Mouse (Mus musculus) megakaryocyte progenitor cell, adult 5-6 weeks (primary cell): ENCODE data around the gene Gm20431. TPM values are rescaled to one million over a fixed set of nuclear protein-coding genes. Genes with fewer than 3 reads are reported as not detected.

Experiments
- ATAC-seq: replicated peaks from 2 replicates; pipeline ENCODE4 v1.8.0; 2016; ENCODE audit warnings: mild to moderate bottlenecking, moderate TSS enrichment, inconsistent platforms; ENCODE audit not compliant: poor library complexity
- total RNA-seq, 2 experiments: library from RNA; stranded (forward) in 1 of 2; stranded (reverse) in 1 of 2; fragments of 157-497, 149-512 nt in 1 of 2; fragments of 200-1000 nt in 1 of 2; gene quantifications; 2 replicates each; pipeline versions ENCODE4 v1.2.3 to v1.2.4; 2015 to 2017

Gm20431 gene
- total RNA-seq, 2 experiments from 2014 or later = not detected

- ATAC-seq = peak; percentile 32
Measured at GRCm38 (mm10) chr2:167689501-167690218, 28.4 kb upstream of the Gm20431 start, which contains the start of gene Tmem189. TSS of gene Tmem189 (minus strand) at chr2:167689822.

- ATAC-seq = peak; percentile 43
Measured at GRCm38 (mm10) chr2:167688498-167689451, 27.5 kb upstream of the Gm20431 start, which contains the start of gene Cebpb. TSS of gene Cebpb (plus strand) at chr2:167688915.

- ATAC-seq = peak; percentile 7; the same call in 1 of the 2 replicates
Measured at GRCm38 (mm10) chr2:167688126-167688497, 26.8 kb upstream of the Gm20431 start.

- ATAC-seq = no peak
Measured at GRCm38 (mm10) chr2:167687651-167688101, 26.4 kb upstream of the Gm20431 start.

- no peak for ATAC-seq
Measured at GRCm38 (mm10) chr2:167687250-167687586, 25.9 kb upstream of the Gm20431 start.

- no peak; the same call in 1 of the 2 replicates for ATAC-seq
Measured at GRCm38 (mm10) chr2:167686382-167687249, 25.3 kb upstream of the Gm20431 start.

- no peak for ATAC-seq
Measured at GRCm38 (mm10) chr2:167685865-167686264, 24.6 kb upstream of the Gm20431 start.

GRCm38 (mm10) chr2:167685137-167685536 lies 23.8 kb upstream of the Gm20431 start:
- ATAC-seq = peak; percentile 56

GRCm38 (mm10) chr2:167683721-167684120 lies 22.4 kb upstream of the Gm20431 start:
- no peak for ATAC-seq

GRCm38 (mm10) chr2:167680657-167681056 lies 19.4 kb upstream of the Gm20431 start:
- peak; percentile 54 for ATAC-seq

GRCm38 (mm10) chr2:167679902-167680430 lies 18.7 kb upstream of the Gm20431 start:
- peak; percentile 86 for ATAC-seq

- no peak for ATAC-seq
Measured at GRCm38 (mm10) chr2:167678600-167678999, 17.3 kb upstream of the Gm20431 start.

GRCm38 (mm10) chr2:167675120-167675909 lies 14.0 kb upstream of the Gm20431 start:
- peak; percentile 57 for ATAC-seq

- peak; percentile 82 for ATAC-seq
Measured at GRCm38 (mm10) chr2:167672212-167672685, 11.0 kb upstream of the Gm20431 start.

- no peak for ATAC-seq
Measured at GRCm38 (mm10) chr2:167671101-167671633, 9.9 kb upstream of the Gm20431 start.

GRCm38 (mm10) chr2:167669398-167669797 lies 8.1 kb upstream of the Gm20431 start:
- ATAC-seq = no peak

GRCm38 (mm10) chr2:167668426-167668825 lies 7.1 kb upstream of the Gm20431 start:
- ATAC-seq = no peak

- no peak for ATAC-seq
Measured at GRCm38 (mm10) chr2:167665972-167666713, 4.8 kb upstream of the Gm20431 start.
